Mouse (Mus musculus): ENCODE data around the gene Ipo5.

DNA sequence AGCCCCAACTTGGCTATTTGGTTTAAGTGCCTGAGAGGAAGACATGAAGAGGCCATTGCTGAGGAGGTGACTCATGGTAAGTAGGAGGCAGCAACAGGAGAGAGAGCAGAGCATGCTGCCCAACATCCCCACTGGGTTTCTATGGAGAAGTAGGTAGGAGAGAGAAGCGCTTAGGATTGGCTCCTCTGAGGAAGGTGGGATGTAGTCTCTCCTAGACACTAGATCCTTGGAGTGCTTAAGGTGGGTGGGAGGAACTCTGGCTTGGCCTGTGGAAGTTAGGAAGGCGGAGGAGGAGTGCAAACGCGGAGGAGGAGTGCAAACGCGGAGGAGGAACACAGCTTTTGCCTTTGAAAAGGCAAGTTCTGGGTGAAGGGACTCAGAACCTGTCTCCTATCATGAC is 78.1 kb downstream of the Ipo5 start:
- TF ChIP-seq CHD2 (IDR thresholded peaks at IDR 0.05; ENCODE audit: low read depth, low read length) (no peak), HCFC1 (IDR thresholded peaks at IDR 0.05; ENCODE audit: borderline replicate concordance, insufficient read depth, low read length) (no peak)
